Mouse (Mus musculus): Measurements from ENCODE around the gene Axin2.

GRCm38 (mm10) chr11:108995990-108996533 lies 75.9 kb downstream of the Axin2 start:
- no peak for TF ChIP-seq POLR2A (IDR thresholded peaks at IDR 0.05; ENCODE audit: extremely low read depth, insufficient read depth, low read length)
- no peak for TF ChIP-seq CTCF (IDR thresholded peaks at IDR 0.05; ENCODE audit: low read depth, low read length)
